Mouse (Mus musculus): ENCODE data around the gene Dennd4c.

DNA sequence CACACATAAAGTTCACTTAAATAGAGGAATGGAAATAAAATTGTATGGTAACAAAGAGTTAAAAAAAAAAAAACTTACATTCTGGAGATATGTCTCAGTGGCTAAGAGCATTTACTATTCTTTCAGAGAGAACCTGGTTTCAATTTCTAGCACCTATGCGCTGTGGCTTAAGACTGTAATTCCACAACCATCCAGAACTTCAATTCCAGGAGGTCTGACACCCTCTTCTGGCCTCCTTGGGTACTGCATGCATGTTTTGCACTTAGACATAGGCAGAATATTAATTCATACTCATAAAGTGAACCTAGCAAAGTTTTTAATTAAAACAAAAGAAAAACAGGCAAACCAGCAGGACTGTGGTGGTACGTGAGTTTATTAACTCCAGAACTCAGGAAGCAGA is 74.8 kb downstream of the Dennd4c start:
- TF ChIP-seq CTCF (IDR thresholded peaks at IDR 0.05) (peak; percentile 82), EP300 (IDR thresholded peaks at IDR 0.05) (no peak)
